Mouse (Mus musculus) left cerebral cortex, postnatal 10 days (tissue): ENCODE measurements around the gene Cactin. TPM values are rescaled to one million over a fixed set of nuclear protein-coding genes. Genes with fewer than 3 reads are reported as not detected.

Source experiments
- microRNA-seq: library from miRNA; unstranded; fragments of <30 nt; microRNA quantifications from one replicate; pipeline ENCODE4 v1.2.0, GENCODE M21; 2022
- total RNA-seq, 2 experiments: library from RNA; stranded (reverse); gene quantifications; 2 replicates each; pipeline ENCODE4 v1.2.3; 2021

Gene Cactin
- total RNA-seq, 2 experiments from 2014 or later, result 26.4 to 26.7 TPM

Small RNAs within 50 kb of the gene (microRNA-seq; reads per million reads assigned to microRNA genes)
- gene Mir3057, result 43.1 reads per million, percentile 49 among the genes with 10 or more reads in this experiment

Other genes with a start within 250 kb of the Cactin start
- gene Creb3l3, start 222.2 kb upstream of the Cactin start, total RNA-seq, result under 1 TPM; 0.28 to 0.30 TPM
- 100 to 1,000 TPM; 127 to 130 TPM for gene Map2k2, start 215.2 kb upstream of the Cactin start, total RNA-seq
- gene Zbtb7a, start 185.9 kb upstream of the Cactin start, total RNA-seq, result 10 to 100 TPM; 38.7 to 42.6 TPM
- 10 to 100 TPM; 24.3 to 25.8 TPM for gene Pias4, start 153.2 kb upstream of the Cactin start, total RNA-seq
- 1,000 to 10,000 TPM; 1,077 to 1,083 TPM for gene Eef2, start 144.5 kb upstream of the Cactin start, total RNA-seq
- 10 to 100 TPM; 64.1 to 72.7 TPM for gene Dapk3, start 138.1 kb upstream of the Cactin start, total RNA-seq
- gene 4930442H23Rik, start 137.3 kb upstream of the Cactin start, total RNA-seq, result not detected
- gene Nmrk2, start 119.1 kb upstream of the Cactin start, total RNA-seq, result not detected
- 100 to 1,000 TPM; 209 to 222 TPM for gene Atcay, start 90.3 kb upstream of the Cactin start, total RNA-seq
- 10 to 100 TPM; 62.2 to 63.5 TPM for gene Zfr2, start 87.9 kb upstream of the Cactin start, total RNA-seq
- gene Matk, start 68.2 kb upstream of the Cactin start, total RNA-seq, result 100 to 1,000 TPM; 223 to 225 TPM
- 10 to 100 TPM; 47.8 to 52.7 TPM for gene Mrpl54, start 54.2 kb upstream of the Cactin start, total RNA-seq
- 10 to 100 TPM; 23.7 to 32.6 TPM for gene Apba3, start 54.1 kb upstream of the Cactin start, total RNA-seq
- under 1 TPM; 0.39 to 0.49 TPM for gene Tjp3, start 29.5 kb upstream of the Cactin start, total RNA-seq
- gene Pip5k1c, start 28.1 kb upstream of the Cactin start, total RNA-seq, result 100 to 1,000 TPM; 336 to 340 TPM
- 1 to 10 TPM; 1.1 to 2.1 TPM for gene Tbxa2r, start 7.6 kb downstream of the Cactin start, total RNA-seq
- gene Gipc3, start 22.2 kb downstream of the Cactin start, total RNA-seq, result under 1 TPM; 0.39 to 0.49 TPM
- gene Hmg20b, start 29.4 kb downstream of the Cactin start, total RNA-seq, result 10 to 100 TPM; 18.3 to 20.3 TPM
- gene Mfsd12, start 36.4 kb downstream of the Cactin start, total RNA-seq, result 10 to 100 TPM; 32.8 to 35.9 TPM
- 1 to 10 TPM; 1.2 to 1.7 TPM for gene 4930404N11Rik, start 44.7 kb downstream of the Cactin start, total RNA-seq
- 10 to 100 TPM; 85.7 to 94.7 TPM for gene Fzr1, start 57.4 kb downstream of the Cactin start, total RNA-seq
- 10 to 100 TPM; 79.3 to 83.5 TPM for gene Dohh, start 63.3 kb downstream of the Cactin start, total RNA-seq
- 1 to 10 TPM; 3.4 to 5.0 TPM for gene Gm48551, start 63.4 kb downstream of the Cactin start, total RNA-seq
- gene Gm48552, start 67.9 kb downstream of the Cactin start, total RNA-seq, result 1 to 10 TPM; 2.5 to 3.5 TPM
- gene Smim24, start 71.9 kb downstream of the Cactin start, total RNA-seq, result 1 to 10 TPM; 2.0 to 2.2 TPM
- gene Nfic, start 134.5 kb downstream of the Cactin start, total RNA-seq, result 10 to 100 TPM; 40.7 to 44.6 TPM
- 100 to 1,000 TPM; 287 to 297 TPM for gene Celf5, start 161.6 kb downstream of the Cactin start, total RNA-seq
- gene Ncln, start 175.3 kb downstream of the Cactin start, total RNA-seq, result 100 to 1,000 TPM in 1 of 2 experiments, 10 to 100 TPM in 1; 94.8 to 102 TPM
- under 1 TPM; 0.18 to 0.28 TPM for gene S1pr4, start 179.0 kb downstream of the Cactin start, total RNA-seq
- gene Gna15, start 203.1 kb downstream of the Cactin start, total RNA-seq, result 1 to 10 TPM; 2.3 to 2.9 TPM
- 100 to 1,000 TPM; 111 to 118 TPM for gene Gna11, start 224.1 kb downstream of the Cactin start, total RNA-seq
- 100 to 1,000 TPM; 542 to 558 TPM for gene Aes, start 238.4 kb downstream of the Cactin start, total RNA-seq